Mouse (Mus musculus): ENCODE measurements around the gene 4930486L24Rik.

DNA sequence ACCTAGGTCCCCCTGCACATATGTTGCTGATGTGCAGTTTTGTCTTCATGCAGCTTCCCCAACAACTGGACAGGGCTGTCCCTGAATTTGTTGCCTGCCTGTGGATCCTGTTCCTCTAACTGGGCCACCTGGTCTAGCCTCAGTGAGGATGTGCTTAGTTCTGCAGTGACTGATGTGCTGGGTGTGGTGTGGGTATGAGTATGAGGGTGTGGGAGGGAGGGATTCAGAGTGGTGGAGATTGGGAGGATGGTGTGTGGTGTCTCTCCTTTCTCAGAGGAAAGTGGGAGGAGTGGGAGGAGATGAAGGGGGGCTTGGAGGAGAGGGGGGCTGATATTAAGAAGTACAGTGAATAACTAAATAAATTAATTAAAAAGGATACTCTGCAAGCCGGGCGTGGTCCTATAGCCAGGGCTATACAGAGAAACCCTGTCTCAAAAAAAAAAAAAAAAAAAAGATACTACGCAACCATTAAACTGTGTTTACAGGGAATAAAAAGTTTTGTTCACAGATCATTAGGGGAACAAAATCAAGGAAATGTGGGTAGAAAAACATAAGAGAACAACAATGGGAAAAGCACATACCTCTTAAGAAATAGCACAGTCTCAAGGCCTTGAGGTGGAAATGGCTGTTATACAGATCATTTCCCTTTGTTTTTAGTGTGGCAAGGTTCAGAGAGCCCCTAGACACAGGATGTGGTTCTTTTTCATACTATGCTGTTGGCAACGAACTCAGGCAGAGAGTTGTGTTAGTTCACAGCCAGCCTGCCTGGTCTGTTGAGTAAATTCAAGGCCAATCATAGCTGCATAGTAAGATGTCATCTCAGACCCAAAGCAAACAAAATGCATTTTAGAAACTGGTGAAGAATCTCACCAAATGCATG, 15.8 kb downstream of the 4930486L24Rik start:
- TF ChIP-seq CTCF (IDR thresholded peaks at IDR 0.05; ENCODE audit: low read depth, low read length) = no peak
- no peak for TF ChIP-seq POLR2A (IDR thresholded peaks at IDR 0.05; ENCODE audit: insufficient read depth, low read length)

Data from ES-Bruce4 (cell line).